Comparison of ENCODE assay signal across 25 mouse cellular contexts in genomic region chr2:119358249-119358648, GRCm38 (mm10). TPM values are rescaled to one million over a fixed set of nuclear protein-coding genes. Genes with fewer than 3 reads are reported as not detected.
DNase-seq lines count a peak whose midpoint lies in the region; ATAC-seq and TF ChIP-seq lines count a peak whose summit lies in the region.
"Had no signal": no experiment of that assay in that cellular context is flagged by ENCODE, and none has a peak within 500 bp of the region (broad histone marks: within the 10 kb centered on the region; RNA-seq: fewer than 3 reads in every experiment).

No protein-coding gene starts in this region.

- TF ChIP-seq RAD21 in CH12.LX (IDR thresholded peaks at IDR 0.05; ENCODE audit: low read depth, low read length), result no peak

- in situ Hi-C loops in CH12.LX (cut with MboI; ENCODE audit: low pct_ligation_motif_present, low pct_unique_long_range_greater_than_20kb, low sequenced_read_pairs), result no loop called here

- dilution Hi-C loops in CH12.LX (cut with MboI; ENCODE audit: extremely low pct_ligation_motif_present, extremely low pct_unique_long_range_greater_than_20kb, low sequenced_read_pairs), result no loop called here

- no peak overlapping the region for H3K4me2 ChIP-seq in kidney, embryonic 16.5 days (replicated peaks; ENCODE audit: low read depth, low read length)
- no peak overlapping the region for H3K4me2 ChIP-seq in CH12.LX (ENCODE audit: insufficient read depth, low read depth, poor library complexity, severe bottlenecking)
- no peak overlapping the region for H3K4me2 ChIP-seq in myocyte (ENCODE audit: low read depth)
- H3K4me2 ChIP-seq: hindbrain, embryonic 13.5 days; midbrain, embryonic 13.5 days; neural tube, embryonic 12.5 days had no signal

- no peaks in the 10 kb centered on the region for H3K27me3 ChIP-seq in kidney, adult 2 months (replicated peaks; ENCODE audit: control insufficient read depth, insufficient read depth, low read length)
- H3K27me3 ChIP-seq in kidney, embryonic 16.5 days (ENCODE audit: insufficient read depth, low read length), result no peaks in the 10 kb centered on the region
- H3K27me3 ChIP-seq in CH12.LX (replicated peaks), result no peaks in the 10 kb centered on the region
- no peaks in the 10 kb centered on the region for H3K27me3 ChIP-seq in myocyte (ENCODE audit: control insufficient read depth, insufficient read depth, insufficient read length)
- peaks cover 7% of the 10 kb centered on the region; the same call in 1 of the 2 replicates for H3K27me3 ChIP-seq in limb, embryonic 10.5 days (ENCODE audit: low read depth, poor library complexity, severe bottlenecking)
- H3K27me3 ChIP-seq: neural tube, embryonic 12.5 days had no signal

- no peak overlapping the region for H3ac ChIP-seq in myocyte (ENCODE audit: control insufficient read depth, insufficient read length)

- TF ChIP-seq CTCF in kidney, adult 2 months (conservative IDR thresholded peaks at IDR 0.05; ENCODE audit: insufficient read depth, insufficient read length, low read depth, low read length), result no peak
- TF ChIP-seq CTCF in CH12.LX (conservative IDR thresholded peaks at IDR 0.05 in 1 of 2, IDR thresholded peaks at IDR 0.05 in 1 of 2; ENCODE audit: low read depth in 2 of 2, low read length in 2 of 2), result no peak
- TF ChIP-seq CTCF in bone marrow, adult 2 months (IDR thresholded peaks at IDR 0.05; ENCODE audit: control insufficient read depth, insufficient read depth, low read length), result no peak

- no peaks in the 10 kb centered on the region; the same call in 1 of the 2 replicates for H3K4me1 ChIP-seq in kidney, adult 2 months (ENCODE audit: control insufficient read depth, insufficient read depth, low read length)
- H3K4me1 ChIP-seq in kidney, embryonic 16.5 days (ENCODE audit: insufficient read depth, low read length), result no peaks in the 10 kb centered on the region
- H3K4me1 ChIP-seq in CH12.LX (ENCODE audit: control insufficient read depth in 1 of 2, insufficient read depth in 2 of 2), result peaks cover 27 to 64% of the 10 kb centered on the region in 2 experiments
- peaks cover 11% of the 10 kb centered on the region for H3K4me1 ChIP-seq in bone marrow, adult 2 months (ENCODE audit: control insufficient read depth, insufficient read depth, low read length)
- no peaks in the 10 kb centered on the region for H3K4me1 ChIP-seq in limb, embryonic 10.5 days
- H3K4me1 ChIP-seq: embryonic facial prominence, embryonic 10.5 days; hindbrain, embryonic 13.5 days; midbrain, embryonic 13.5 days; neural tube, embryonic 12.5 days had no signal

- H3K27ac ChIP-seq in kidney, adult 2 months (ENCODE audit: insufficient read depth, low read depth, low read length), result no peak overlapping the region
- H3K27ac ChIP-seq in kidney, embryonic 16.5 days (ENCODE audit: low read length), result no peak overlapping the region
- H3K27ac ChIP-seq in CH12.LX (ENCODE audit: insufficient read depth, low read depth), result no peak overlapping the region
- H3K27ac ChIP-seq in bone marrow, adult 2 months (ENCODE audit: control insufficient read depth, insufficient read depth, low read depth, low read length, poor library complexity), result peak overlapping the region; percentile 78
- H3K27ac ChIP-seq in limb, embryonic 10.5 days, result no peak overlapping the region
- H3K27ac ChIP-seq: embryonic facial prominence, embryonic 10.5 days; hindbrain, embryonic 13.5 days; midbrain, embryonic 13.5 days; neural tube, embryonic 12.5 days had no signal

- peak; percentile 79 for TF ChIP-seq EP300 in CH12.LX (IDR thresholded peaks at IDR 0.05; ENCODE audit: low read length)

- no peaks in the 10 kb centered on the region for H3K36me3 ChIP-seq in kidney, adult 2 months (ENCODE audit: control insufficient read depth, insufficient read depth, low read length)
- no peaks in the 10 kb centered on the region for H3K36me3 ChIP-seq in kidney, embryonic 16.5 days (ENCODE audit: insufficient read depth, low read length)
- peaks cover 20 to 28% of the 10 kb centered on the region in 2 experiments for H3K36me3 ChIP-seq in CH12.LX (replicated peaks in 1 of 2; ENCODE audit: control insufficient read depth in 1 of 2, insufficient read depth in 1 of 2, low read length in 1 of 2)
- H3K36me3 ChIP-seq in myocyte (ENCODE audit: control insufficient read depth, insufficient read depth), result peaks cover 17% of the 10 kb centered on the region
- H3K36me3 ChIP-seq in limb, embryonic 10.5 days, result no peaks in the 10 kb centered on the region
- H3K36me3 ChIP-seq: neural tube, embryonic 12.5 days had no signal

- peaks cover 12% of the 10 kb centered on the region for H3K9me3 ChIP-seq in kidney, embryonic 16.5 days (ENCODE audit: low read length)
- peaks cover 23% of the 10 kb centered on the region for H3K9me3 ChIP-seq in CH12.LX (replicated peaks; ENCODE audit: low read length)
- H3K9me3 ChIP-seq in limb, embryonic 10.5 days (replicated peaks), result 0 out of 2 replicates have a peak, but pooled peaks cover 4% of the 10 kb centered on the region

- DNase-seq in kidney, adult 2 months, result peak; percentile 66
- peak; percentile 93 for DNase-seq in CH12.LX (ENCODE audit: extremely low read depth)
- no peak for DNase-seq in embryo, embryonic 10 days (ENCODE audit: low spot score)
- no peak for DNase-seq in thymus, postnatal 36 days
- DNase-seq in limb, embryonic 10.5 days (ENCODE audit: low spot score), result no peak
- DNase-seq: adrenal gland, postnatal 14 days; cerebellum, adult 8-10 months; gastrocnemius, postnatal 25 days; kidney, adult 18-20 months; kidney, postnatal 25 days; left cerebral cortex, postnatal 4 days; liver; lung, postnatal 4 days; right cerebral cortex, adult 18-20 months; thymus, adult 18-20 months; thymus, postnatal 4 days had no signal

- H3K79me2 ChIP-seq in CH12.LX (replicated peaks; ENCODE audit: control insufficient read depth, extremely low read depth, insufficient read depth, poor library complexity, severe bottlenecking), result peaks cover 8% of the 10 kb centered on the region
- peaks cover 10% of the 10 kb centered on the region for H3K79me2 ChIP-seq in myocyte (ENCODE audit: control insufficient read depth, insufficient read depth)

- no peak overlapping the region for H3K9ac ChIP-seq in kidney, embryonic 16.5 days (replicated peaks; ENCODE audit: low read length)
- no peak overlapping the region for H3K9ac ChIP-seq in CH12.LX (ENCODE audit: insufficient read depth, low read depth)
- H3K9ac ChIP-seq: hindbrain, embryonic 13.5 days; midbrain, embryonic 13.5 days; neural tube, embryonic 12.5 days had no signal

- no peak for TF ChIP-seq POLR2A in kidney, adult 2 months (IDR thresholded peaks at IDR 0.05; ENCODE audit: low read depth, low read length)
- TF ChIP-seq POLR2A in CH12.LX (IDR thresholded peaks at IDR 0.05; ENCODE audit: low read depth, low read length) (no peak), myocyte (IDR thresholded peaks at IDR 0.05; ENCODE audit: insufficient read length, low read depth) (peak; percentile 16)
- no peak for TF ChIP-seq POLR2A in bone marrow, adult 2 months (IDR thresholded peaks at IDR 0.05; ENCODE audit: borderline replicate concordance, control insufficient read depth, low read depth, low read length)

- ATAC-seq in kidney, embryonic 16.5 days (ENCODE audit: low FRiP score, low TSS enrichment), result no peak
- ATAC-seq: activated CD4-positive, CD25-positive, alpha-beta regulatory T cell, adult 4 months; forebrain, embryonic 16.5 days; midbrain, embryonic 13.5 days had no signal

- H3K4me3 ChIP-seq in kidney, adult 2 months (ENCODE audit: insufficient read depth, low read depth, low read length), result no peak overlapping the region
- H3K4me3 ChIP-seq in kidney, embryonic 16.5 days (ENCODE audit: low read length), result no peak overlapping the region
- H3K4me3 ChIP-seq in CH12.LX (replicated peaks in 1 of 3; ENCODE audit: low read depth in 2 of 3, low read length in 2 of 3, poor library complexity in 1 of 3) (no peak overlapping the region), myocyte (no peak overlapping the region)
- no peak overlapping the region for H3K4me3 ChIP-seq in bone marrow, adult 2 months (replicated peaks; ENCODE audit: control insufficient read depth, low read depth, low read length)
- no peak overlapping the region for H3K4me3 ChIP-seq in limb, embryonic 10.5 days
- H3K4me3 ChIP-seq: embryonic facial prominence, embryonic 10.5 days; hindbrain, embryonic 13.5 days; midbrain, embryonic 13.5 days; neural tube, embryonic 12.5 days had no signal

- 69% methylated on average over 6 of the region's 6 CpGs for WGBS in kidney, adult 2 months
- WGBS in kidney, embryonic 16.5 days, result 85% methylated on average over 6 of the region's 6 CpGs
- WGBS in bone marrow, adult 2 months, result 41% methylated on average over 6 of the region's 6 CpGs
- WGBS in limb, embryonic 10.5 days, result 91% methylated on average over 6 of the region's 6 CpGs

TF ChIP-seq in CH12.LX, 34 proteins besides CTCF, POLR2A, EP300 and RAD21 (continues in another document):
- no peak for TF ChIP-seq TBP (conservative IDR thresholded peaks at IDR 0.05; ENCODE audit: low read depth, low read length)
- TF ChIP-seq MYC (IDR thresholded peaks at IDR 0.05; ENCODE audit: low read depth, low read length), result peak; percentile 69; the same call in 1 of the 2 replicates

TF ChIP-seq in myocyte, 11 proteins besides CTCF, POLR2A, EP300 and RAD21:
- TF ChIP-seq TCF12 (IDR thresholded peaks at IDR 0.05; ENCODE audit: insufficient read depth, poor library complexity, severe bottlenecking), result no peak
- TF ChIP-seq POLR2AphosphoS2 (IDR thresholded peaks at IDR 0.05; ENCODE audit: insufficient read length, low read depth), result peak; percentile 92

RNA-seq across cellular contexts. Expression of gene Chac1, which starts 7.2 kb away (rescaled TPM):
- 2.0 and 2.2 TPM in 2 replicates for polyA plus RNA-seq in kidney, adult 2 months (2012; rRNA removed)
- polyA plus RNA-seq in kidney, embryonic 16.5 days (2015; fragmentation: Nextera tagmentation; extraction: Ambion mirVana), result 0.86 and 1.3 TPM in 2 replicates
- total RNA-seq in CH12.LX (2012; rRNA removed) (47.5 and 95.6 TPM in 2 replicates), CH12.LX (2014; rRNA removed) (47.2 and 49.2 TPM in 2 replicates)
- polyA plus RNA-seq in CH12.LX (2012; ENCODE audit: insufficient read length, low read depth) (33.3 and 33.4 TPM in 2 replicates), myocyte (2012; fragmentation: generic; extraction: Trizol) (273 TPM)
- polyA plus RNA-seq in bone marrow, adult 2 months (2011; ENCODE audit: insufficient read depth, insufficient read length, low replicate concordance, missing spikeins), result 0.59 and 6.2 TPM in 2 replicates
- 0.62 and 0.86 TPM in 2 replicates for polyA plus RNA-seq in limb, embryonic 10.5 days (2016; fragmentation: Nextera tagmentation; extraction: Ambion mirVana)
- polyA plus RNA-seq: activated CD4-positive, CD25-positive, alpha-beta regulatory T cell, adult 4 months had no signal

RNA-seq across cellular contexts. Expression of gene Dll4, which starts 32.7 kb away (rescaled TPM):
- polyA plus RNA-seq in kidney, adult 2 months (2012; rRNA removed), result 14.6 and 15.9 TPM in 2 replicates
- polyA plus RNA-seq in kidney, embryonic 16.5 days (2015; fragmentation: Nextera tagmentation; extraction: Ambion mirVana), result 12.9 and 13.5 TPM in 2 replicates
- 0.13 TPM in 1 of 2 replicates, not detected in the other for total RNA-seq in CH12.LX (2012; rRNA removed)
- total RNA-seq in CH12.LX (2014; rRNA removed), result 0.12 TPM in 1 of 2 replicates, not detected in the other
- polyA plus RNA-seq in CH12.LX (2012; ENCODE audit: insufficient read length, low read depth), result not detected in 2 replicates
- polyA plus RNA-seq in bone marrow, adult 2 months (2011; ENCODE audit: insufficient read depth, insufficient read length, low replicate concordance, missing spikeins), result 0.25 TPM in 1 of 2 replicates, not detected in the other
- not detected for polyA plus RNA-seq in myocyte (2012; fragmentation: generic; extraction: Trizol)
- 5.3 and 6.0 TPM in 2 replicates for polyA plus RNA-seq in limb, embryonic 10.5 days (2016; fragmentation: Nextera tagmentation; extraction: Ambion mirVana)
- polyA plus RNA-seq: activated CD4-positive, CD25-positive, alpha-beta regulatory T cell, adult 4 months had no signal

Comparison
In these comparisons a context has a peak if more than half of its experiments do, and no peak if none do; other contexts are left out.
1. DNase-seq: peak in kidney, adult 2 months (single experiment) and CH12.LX (single experiment); none in embryo, embryonic 10 days (single experiment), thymus, postnatal 36 days (0 of 2) and limb, embryonic 10.5 days (single experiment).